Mouse (Mus musculus): ENCODE data around the gene Fgfr2. TPM values are rescaled to one million over a fixed set of nuclear protein-coding genes. Genes with fewer than 3 reads are reported as not detected.

The Fgfr2 gene
- polyA plus RNA-seq, 1 experiment from 2014 or later: 11.2 TPM

DNA sequence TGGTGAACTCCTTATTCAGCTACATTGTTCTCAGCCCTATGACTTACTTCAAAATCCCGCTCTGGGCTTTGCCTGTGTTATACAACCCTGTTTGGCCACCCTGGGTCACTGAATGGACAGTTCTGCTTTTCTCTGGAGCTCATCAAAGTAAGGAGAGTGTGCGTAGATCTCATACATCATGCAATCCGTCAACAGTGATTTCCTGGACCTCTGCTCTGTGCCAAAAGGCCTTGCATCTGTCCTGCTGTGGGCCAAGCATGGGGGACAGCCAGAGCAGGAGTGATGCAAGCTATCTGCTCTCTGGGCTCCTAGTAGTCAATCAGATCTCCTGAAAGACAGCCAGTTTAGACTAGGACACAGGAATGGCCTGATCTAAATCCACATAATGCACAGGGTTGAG is 2137.4 kb downstream of the Fgfr2 start:
- Histone ChIP-seq H3K36me3 (replicated peaks; ENCODE audit: insufficient read depth, low read length) (no peaks in the 10 kb centered on the region), H3K4me3 (ENCODE audit: low read depth, low read length) (no peak overlapping the region), H3K4me1 (ENCODE audit: insufficient read depth) (no peaks in the 10 kb centered on the region), H3K9me3 (ENCODE audit: low read length) (no peaks in the 10 kb centered on the region), H3K27ac (ENCODE audit: low read depth) (no peak overlapping the region), H3K4me2 (ENCODE audit: low read depth, low read length) (no peak overlapping the region), H3K9ac (replicated peaks) (no peak overlapping the region), H3K27me3 (ENCODE audit: insufficient read depth, low read length) (no peaks in the 10 kb centered on the region)
- TF ChIP-seq CTCF (IDR thresholded peaks at IDR 0.05; ENCODE audit: low read depth) (no peak), EP300 (IDR thresholded peaks at IDR 0.05; ENCODE audit: low read depth) (no peak)
- DNase-seq: peak; percentile 21
- peak; percentile 88 for ATAC-seq
- 53% methylated on average over 3 of the region's 3 CpGs for WGBS (ENCODE audit: insufficient replicate concordance)

DNA sequence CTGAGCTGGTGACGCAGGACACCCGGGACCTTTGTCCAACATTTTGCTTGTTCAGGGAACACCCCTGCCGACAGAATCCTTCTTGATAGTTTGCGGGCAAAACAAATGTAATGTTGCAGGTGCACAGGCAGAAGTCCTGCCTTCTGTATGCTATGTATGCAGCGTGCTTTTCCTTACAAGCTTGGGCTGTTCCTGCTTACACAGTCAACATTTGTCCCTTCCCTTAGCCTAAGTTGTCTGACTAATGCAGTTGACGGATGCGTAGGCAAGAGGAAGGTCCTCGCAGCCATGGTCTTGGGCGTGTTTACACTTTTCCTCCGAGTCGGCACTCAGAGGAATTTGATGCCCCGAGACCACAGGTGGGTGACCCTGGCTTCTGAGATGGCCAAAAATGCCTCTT is 2138.0 kb downstream of the Fgfr2 start:
- 80% methylated on average over 12 of the region's 12 CpGs for WGBS (ENCODE audit: insufficient replicate concordance)
- no peaks in the 10 kb centered on the region for H3K27me3 ChIP-seq (ENCODE audit: insufficient read depth, low read length)
- H3K4me2 ChIP-seq (ENCODE audit: low read depth, low read length): no peak overlapping the region
- H3K27ac ChIP-seq (ENCODE audit: low read depth): no peak overlapping the region
- no peak for DNase-seq
- no peak for ATAC-seq
- no peaks in the 10 kb centered on the region for H3K36me3 ChIP-seq (replicated peaks; ENCODE audit: insufficient read depth, low read length)
- H3K9me3 ChIP-seq (ENCODE audit: low read length): no peaks in the 10 kb centered on the region
- no peak for TF ChIP-seq CTCF (IDR thresholded peaks at IDR 0.05; ENCODE audit: low read depth)
- no peak for TF ChIP-seq EP300 (IDR thresholded peaks at IDR 0.05; ENCODE audit: low read depth)
- H3K9ac ChIP-seq (replicated peaks): no peak overlapping the region
- H3K4me1 ChIP-seq (ENCODE audit: insufficient read depth): no peaks in the 10 kb centered on the region
- H3K4me3 ChIP-seq (ENCODE audit: low read depth, low read length): no peak overlapping the region

DNA sequence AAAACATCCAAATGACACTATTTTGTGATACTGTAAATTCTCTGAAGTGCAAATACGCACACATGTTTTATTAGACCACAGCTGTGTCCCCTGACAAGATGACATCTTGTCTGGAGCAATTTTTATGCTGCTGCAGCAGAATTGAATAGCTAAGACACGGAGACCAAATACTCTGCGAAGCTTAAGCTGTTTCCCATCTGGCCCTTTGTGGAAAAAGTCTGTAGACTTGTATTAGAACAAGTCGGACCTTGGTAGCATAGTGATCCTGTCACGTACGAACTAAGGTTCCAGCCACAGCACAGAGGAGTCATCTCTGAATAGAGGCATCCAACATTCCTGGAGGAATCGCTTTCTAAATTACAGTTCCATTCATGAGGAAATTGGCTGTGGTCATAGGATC is 2138.9 kb downstream of the Fgfr2 start:
- TF ChIP-seq CTCF (IDR thresholded peaks at IDR 0.05; ENCODE audit: low read depth) (no peak), EP300 (IDR thresholded peaks at IDR 0.05; ENCODE audit: low read depth) (no peak)
- Histone ChIP-seq H3K36me3 (replicated peaks; ENCODE audit: insufficient read depth, low read length) (no peaks in the 10 kb centered on the region), H3K27ac (ENCODE audit: low read depth) (no peak overlapping the region), H3K4me2 (ENCODE audit: low read depth, low read length) (no peak overlapping the region), H3K9ac (replicated peaks) (no peak overlapping the region), H3K4me1 (ENCODE audit: insufficient read depth) (no peaks in the 10 kb centered on the region), H3K27me3 (ENCODE audit: insufficient read depth, low read length) (no peaks in the 10 kb centered on the region), H3K9me3 (ENCODE audit: low read length) (no peaks in the 10 kb centered on the region), H3K4me3 (ENCODE audit: low read depth, low read length) (no peak overlapping the region)
- DNase-seq: no peak
- no peak for ATAC-seq
- WGBS (ENCODE audit: insufficient replicate concordance): 78% methylated on average over 7 of the region's 7 CpGs

DNA sequence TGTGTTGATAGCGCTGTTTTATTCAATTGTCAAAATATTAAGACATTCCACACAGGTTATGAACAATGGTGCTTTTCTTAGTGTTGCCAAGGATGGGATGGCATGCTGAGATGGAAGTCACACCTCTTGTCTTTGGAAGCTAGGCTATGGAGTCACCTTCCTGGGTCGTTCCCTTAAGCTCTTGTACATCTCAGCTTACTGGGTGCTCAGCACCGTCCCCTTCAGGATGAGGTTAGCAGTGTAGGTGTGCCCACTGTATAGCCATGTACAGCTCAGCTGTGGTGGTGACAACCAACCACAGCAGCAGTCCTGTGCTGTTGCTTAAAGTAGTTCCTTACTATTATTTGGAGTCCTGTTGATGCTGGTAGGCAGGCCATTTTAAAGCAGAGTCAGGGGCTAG is 2140.3 kb downstream of the Fgfr2 start:
- Histone ChIP-seq H3K4me2 (ENCODE audit: low read depth, low read length) (no peak overlapping the region), H3K4me3 (ENCODE audit: low read depth, low read length) (no peak overlapping the region), H3K4me1 (ENCODE audit: insufficient read depth) (no peaks in the 10 kb centered on the region), H3K9ac (replicated peaks) (no peak overlapping the region), H3K27ac (ENCODE audit: low read depth) (no peak overlapping the region), H3K27me3 (ENCODE audit: insufficient read depth, low read length) (no peaks in the 10 kb centered on the region), H3K9me3 (ENCODE audit: low read length) (no peaks in the 10 kb centered on the region), H3K36me3 (replicated peaks; ENCODE audit: insufficient read depth, low read length) (no peaks in the 10 kb centered on the region)
- WGBS (ENCODE audit: insufficient replicate concordance): 66% methylated on average over 3 of the region's 3 CpGs
- DNase-seq (no peak), ATAC-seq (no peak)
- TF ChIP-seq CTCF (IDR thresholded peaks at IDR 0.05; ENCODE audit: low read depth) (no peak), EP300 (IDR thresholded peaks at IDR 0.05; ENCODE audit: low read depth) (no peak)

DNA sequence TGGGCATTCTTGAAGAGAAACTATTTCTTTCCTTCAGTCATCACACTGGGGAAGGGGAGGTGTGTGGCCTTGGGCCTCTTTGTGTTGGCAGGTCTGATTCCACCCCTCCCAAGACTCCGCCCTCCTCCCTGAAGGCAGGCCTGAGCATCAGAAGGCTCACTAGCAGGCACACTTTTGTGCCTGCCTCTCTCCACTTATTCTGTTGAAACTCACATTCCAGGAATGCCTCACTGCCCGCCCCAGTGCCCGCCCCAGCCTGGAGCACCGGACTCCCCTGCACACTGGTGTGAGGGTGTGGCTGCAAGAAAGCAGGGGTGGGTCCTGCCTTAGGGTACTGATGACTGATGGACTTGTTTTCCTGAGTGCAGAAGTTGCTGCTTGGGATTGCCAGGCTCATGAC is 2140.8 kb downstream of the Fgfr2 start:
- Histone ChIP-seq H3K27me3 (ENCODE audit: insufficient read depth, low read length) (no peaks in the 10 kb centered on the region), H3K9ac (replicated peaks) (no peak overlapping the region), H3K27ac (ENCODE audit: low read depth) (no peak overlapping the region), H3K9me3 (ENCODE audit: low read length) (no peaks in the 10 kb centered on the region), H3K36me3 (replicated peaks; ENCODE audit: insufficient read depth, low read length) (no peaks in the 10 kb centered on the region), H3K4me1 (ENCODE audit: insufficient read depth) (no peaks in the 10 kb centered on the region), H3K4me2 (ENCODE audit: low read depth, low read length) (no peak overlapping the region), H3K4me3 (ENCODE audit: low read depth, low read length) (no peak overlapping the region)
- TF ChIP-seq CTCF (IDR thresholded peaks at IDR 0.05; ENCODE audit: low read depth): no peak
- TF ChIP-seq EP300 (IDR thresholded peaks at IDR 0.05; ENCODE audit: low read depth): no peak
- DNase-seq (no peak), ATAC-seq (no peak)
- WGBS (ENCODE audit: insufficient replicate concordance): 50% methylated on average over 4 of the region's 4 CpGs

DNA sequence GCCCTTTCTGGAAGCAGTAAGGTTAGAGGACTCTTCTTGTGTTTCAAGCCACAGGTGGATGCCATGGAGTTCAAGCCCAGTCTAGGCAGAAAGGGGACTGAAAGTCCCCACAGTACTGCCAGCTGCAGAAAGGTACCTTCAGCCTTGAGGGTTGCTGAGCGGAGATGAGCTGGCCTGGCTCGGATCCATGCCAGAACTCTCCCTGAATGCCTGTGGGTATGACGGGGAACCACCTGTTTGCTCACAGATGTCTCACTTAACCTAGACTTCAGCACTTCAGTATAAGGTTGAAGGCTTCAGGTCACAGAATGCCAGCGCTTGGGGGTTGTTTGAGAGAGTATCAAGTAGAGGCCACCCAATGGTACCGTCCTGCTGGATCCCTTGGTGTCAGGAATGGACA is 2143.0 kb downstream of the Fgfr2 start:
- Histone ChIP-seq H3K9me3 (ENCODE audit: low read length) (no peaks in the 10 kb centered on the region), H3K4me2 (ENCODE audit: low read depth, low read length) (no peak overlapping the region), H3K4me3 (ENCODE audit: low read depth, low read length) (no peak overlapping the region), H3K27ac (ENCODE audit: low read depth) (no peak overlapping the region), H3K9ac (replicated peaks) (no peak overlapping the region), H3K36me3 (replicated peaks; ENCODE audit: insufficient read depth, low read length) (no peaks in the 10 kb centered on the region), H3K27me3 (ENCODE audit: insufficient read depth, low read length) (no peaks in the 10 kb centered on the region), H3K4me1 (ENCODE audit: insufficient read depth) (no peaks in the 10 kb centered on the region)
- no peak for ATAC-seq
- no peak for DNase-seq
- TF ChIP-seq CTCF (IDR thresholded peaks at IDR 0.05; ENCODE audit: low read depth) (no peak), EP300 (IDR thresholded peaks at IDR 0.05; ENCODE audit: low read depth) (no peak)
- 74% methylated on average over 5 of the region's 5 CpGs for WGBS (ENCODE audit: insufficient replicate concordance)

DNA sequence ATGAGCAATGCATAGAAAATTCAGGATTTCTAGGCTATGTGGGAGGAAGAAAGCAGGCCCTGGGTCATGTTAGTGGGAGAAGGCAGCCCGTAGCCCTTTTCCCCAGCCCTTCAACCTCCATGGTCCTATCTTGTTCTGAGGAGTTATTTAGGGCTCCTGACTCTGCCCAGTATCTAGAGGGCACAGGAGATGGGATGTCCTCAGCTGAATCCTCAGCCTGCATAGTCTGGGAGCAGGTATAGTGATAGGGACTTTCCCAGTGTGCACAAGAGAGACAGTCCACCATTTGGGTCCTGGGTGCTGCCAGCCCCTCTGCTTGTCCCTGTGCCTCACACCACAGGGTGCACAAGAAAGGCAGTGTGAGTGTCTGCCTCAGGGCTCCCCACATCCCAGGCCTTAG is 2144.6 kb downstream of the Fgfr2 start:
- Histone ChIP-seq H3K9me3 (ENCODE audit: low read length) (no peaks in the 10 kb centered on the region), H3K4me3 (ENCODE audit: low read depth, low read length) (no peak overlapping the region), H3K27ac (ENCODE audit: low read depth) (no peak overlapping the region), H3K4me2 (ENCODE audit: low read depth, low read length) (no peak overlapping the region), H3K9ac (replicated peaks) (no peak overlapping the region), H3K36me3 (replicated peaks; ENCODE audit: insufficient read depth, low read length) (no peaks in the 10 kb centered on the region), H3K27me3 (ENCODE audit: insufficient read depth, low read length) (no peaks in the 10 kb centered on the region), H3K4me1 (ENCODE audit: insufficient read depth) (no peaks in the 10 kb centered on the region)
- WGBS (ENCODE audit: insufficient replicate concordance): 66% methylated on average over 1 of the region's 1 CpGs
- no peak for ATAC-seq
- DNase-seq: no peak
- no peak for TF ChIP-seq CTCF (IDR thresholded peaks at IDR 0.05; ENCODE audit: low read depth)
- TF ChIP-seq EP300 (IDR thresholded peaks at IDR 0.05; ENCODE audit: low read depth): no peak

Measured in liver, postnatal 0 days (tissue).